Mouse (Mus musculus) midbrain, postnatal 0 days (tissue): ENCODE measurements around the gene Plin4. TPM values are rescaled to one million over a fixed set of nuclear protein-coding genes. Genes with fewer than 3 reads are reported as not detected.
"Not testable (repeated sequence)": the region's sequence is repeated elsewhere in the genome, so short reads cannot be mapped to it uniquely, and the experiment has no call there.

Source experiments
- ATAC-seq: fragments of 200-750 bp; cut with Nextera tagmentation; 2 replicates; pipeline ENCODE4 v1.8.0; 2017; ENCODE audit warnings: moderate number of reproducible peaks, mild to moderate bottlenecking, moderate TSS enrichment, moderate library complexity; ENCODE audit not compliant: low FRiP score
- DNase-seq: peaks from one replicate; pipeline ENCODE4 v3.0.0-alpha.2; 2015; ENCODE audit warnings: low spot score
- H3K27ac ChIP-seq: fragments of 300-500 bp; sonication (generic); 2 replicates; pipeline ENCODE4 v1.5.1; 2014; ENCODE audit warnings: low read depth, mild to moderate bottlenecking, low read length, mixed read lengths
- H3K27me3 ChIP-seq: fragments of 300-500 bp; sonication (generic); 2 replicates; pipeline ENCODE4 v1.6.1; 2014; ENCODE audit warnings: low read length, control low read depth, mixed read lengths; ENCODE audit not compliant: insufficient read depth
- H3K36me3 ChIP-seq: fragments of 300-500 bp; sonication (generic); 2 replicates; pipeline ENCODE4 v1.6.1; 2014; ENCODE audit warnings: low read length, control low read depth, mixed read lengths; ENCODE audit not compliant: insufficient read depth
- H3K4me1 ChIP-seq: fragments of 300-500 bp; sonication (generic); 2 replicates; pipeline ENCODE4 v1.6.1; 2014; ENCODE audit warnings: mild to moderate bottlenecking, control low read depth, antibody characterized with exemption, low read length, mixed read lengths; ENCODE audit not compliant: insufficient read depth
- H3K4me2 ChIP-seq: fragments of 300-500 bp; sonication (generic); 2 replicates; pipeline ENCODE4 v1.6.1; 2014; ENCODE audit warnings: low read depth, mild to moderate bottlenecking, low read length, mixed read lengths; ENCODE audit not compliant: poor library complexity, severe bottlenecking
- H3K4me3 ChIP-seq: fragments of 300-500 bp; sonication (generic); 2 replicates; pipeline ENCODE4 v1.5.1; 2014; ENCODE audit warnings: low read depth, mild to moderate bottlenecking, low read length, moderate library complexity
- H3K9ac ChIP-seq: fragments of 300-500 bp; sonication (generic); replicated peaks from 2 replicates; pipeline ENCODE4 v1.6.1; 2014; ENCODE audit warnings: mild to moderate bottlenecking, low read length, moderate library complexity, mixed read lengths; ENCODE audit not compliant: poor library complexity, severe bottlenecking
- H3K9me3 ChIP-seq: fragments of 300-500 bp; sonication (generic); 2 replicates; pipeline ENCODE4 v1.6.1; 2016; ENCODE audit warnings: low read length, control low read depth
- CTCF ChIP-seq: IDR thresholded peaks from 2 replicates; pipeline ENCODE4 v1.5.1; 2016; ENCODE audit warnings: antibody characterized with exemption, mild to moderate bottlenecking
- WGBS: fragments of 180-500 bp; shearing (Covaris S2); extraction: QIAGEN DNeasy Blood & Tissue Kit; methylation state at CpG from one replicate; pipeline ENCODE4 v1.1.7; 2014; 5-methylcytosine and 5-hydroxymethylcytosine counted together
- polyA plus RNA-seq: library from polyadenylated mRNA; unstranded; fragments of >200 nt; fragmentation: Nextera tagmentation; extraction: Ambion mirVana; gene quantifications from 2 replicates; pipeline ENCODE4 v1.2.1, GENCODE M21; 2015
- total RNA-seq: library from RNA; depleted of rRNA; stranded (reverse); fragments of >200 nt; gene quantifications from 2 replicates; pipeline ENCODE4 v1.2.3, GENCODE M21; 2014

The Plin4 gene
- total and polyA plus RNA-seq, 2 experiments from 2014 or later = 0.04 to 0.55 TPM

DNA sequence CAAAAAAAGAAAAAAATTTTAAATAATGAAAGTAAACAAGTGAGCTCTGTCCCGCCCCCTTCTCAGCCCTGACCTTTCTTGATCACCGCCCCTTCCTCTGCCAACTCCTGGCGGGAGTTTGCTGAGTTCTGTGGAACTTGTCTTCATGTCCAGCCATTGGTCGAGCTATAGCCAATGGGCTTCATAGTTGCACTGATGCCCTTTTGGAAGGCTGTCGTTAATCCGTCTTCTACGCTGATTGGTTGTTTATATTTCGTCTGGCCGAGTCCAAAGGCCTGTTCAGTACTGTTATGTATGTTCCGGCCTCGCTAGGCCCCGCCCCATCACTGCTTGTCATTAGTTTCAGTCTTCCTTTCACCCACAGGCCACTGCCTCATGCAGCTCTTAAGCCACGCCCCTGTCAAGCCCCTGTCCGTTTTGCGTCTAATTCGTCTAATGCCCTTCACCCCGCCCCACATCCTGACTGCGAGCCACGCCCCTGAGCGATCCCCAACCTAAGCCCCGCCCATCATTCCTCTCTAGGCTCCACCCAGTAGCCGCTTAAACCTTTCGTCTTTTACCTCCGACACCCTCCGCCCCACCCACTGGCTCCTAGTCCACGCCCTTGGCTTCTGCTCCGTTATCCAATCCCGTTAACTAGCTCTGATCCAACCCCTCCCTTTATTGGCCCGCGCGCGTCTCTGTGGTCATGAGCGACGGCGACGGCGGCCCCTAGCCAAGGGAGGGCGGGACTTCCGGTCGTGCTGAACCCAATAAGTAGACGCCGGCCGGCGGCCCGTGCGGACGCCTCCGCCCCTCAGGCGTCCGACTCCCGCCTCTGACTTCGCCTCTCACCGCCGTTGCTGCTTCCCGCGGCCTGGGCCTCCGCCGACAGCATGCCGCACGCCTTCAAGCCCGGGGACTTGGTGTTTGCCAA, 30.5 kb downstream of the Plin4 start, which contains the start of gene Hdgfl2:
Hdgfl2 (plus strand) TSS at position 755 of the 916 bp plus-strand sequence.
- Histone ChIP-seq H3K9me3 (no peaks in the 10 kb centered on the region), H3K4me1 (peaks cover 22% of the 10 kb centered on the region), H3K36me3 (no peaks in the 10 kb centered on the region), H3K27ac (peak within 1 kb of the TSS; percentile 75), H3K4me3 (peak within 1 kb of the TSS; percentile 98), H3K9ac (peak within 1 kb of the TSS; percentile 81), H3K4me2 (peak within 1 kb of the TSS; percentile 98), H3K27me3 (no peaks in the 10 kb centered on the region)
- TF ChIP-seq CTCF = no peak
- under 1% methylated on average over 61 of the region's 61 CpGs for WGBS
- ATAC-seq (peak; percentile 93), DNase-seq (peak; percentile 100)

GRCm38 (mm10) chr17:56078361-56078760, 31.2 kb downstream of the Plin4 start:
- H3K9me3 ChIP-seq, H3K9ac ChIP-seq, H3K27ac ChIP-seq, H3K27me3 ChIP-seq, DNase-seq, ATAC-seq, H3K36me3 ChIP-seq: not testable (repeated sequence)
- WGBS = 66% methylated on average over 9 of the region's 9 CpGs
- Histone ChIP-seq H3K4me3 (peak overlapping the region; percentile 98; the same call in 1 of the 2 replicates), H3K4me1 (peaks cover 26% of the 10 kb centered on the region), H3K4me2 (peak overlapping the region; percentile 26; the same call in 1 of the 2 replicates)

GRCm38 (mm10) chr17:56077523-56077922, 32.1 kb downstream of the Plin4 start:
- no peak overlapping the region for H3K9ac ChIP-seq
- peaks cover 26% of the 10 kb centered on the region for H3K4me1 ChIP-seq
- no peak for DNase-seq
- no peak overlapping the region for H3K27ac ChIP-seq
- no peak for ATAC-seq
- 92% methylated on average over 5 of the region's 5 CpGs for WGBS
- H3K9me3 ChIP-seq = no peaks in the 10 kb centered on the region
- no peaks in the 10 kb centered on the region for H3K27me3 ChIP-seq
- no peak overlapping the region for H3K4me3 ChIP-seq
- H3K36me3 ChIP-seq = peaks cover 6% of the 10 kb centered on the region; the same call in 1 of the 2 replicates
- TF ChIP-seq CTCF = no peak
- no peak overlapping the region for H3K4me2 ChIP-seq

DNA sequence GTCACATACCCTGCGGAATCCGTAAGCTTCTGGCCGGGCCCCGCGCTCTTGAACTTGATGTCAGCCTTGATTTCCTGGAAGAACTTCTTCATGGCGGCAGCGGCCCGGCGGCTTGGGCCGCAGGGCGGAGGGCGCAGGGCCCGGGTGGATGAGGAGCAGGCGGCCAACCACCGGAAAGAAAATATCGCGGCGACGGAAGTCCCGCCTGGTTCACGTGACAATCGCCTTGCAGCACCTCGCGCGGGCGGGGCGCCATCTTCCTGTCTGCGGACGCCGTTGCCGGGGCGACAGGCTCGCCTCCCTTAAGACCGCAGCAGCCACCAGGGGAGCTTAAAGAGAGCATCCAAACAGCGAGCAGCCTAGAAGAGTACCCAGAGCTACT, 34.8 kb downstream of the Plin4 start, which contains the start of gene Ubxn6:
Ubxn6 (minus strand) TSS at position 202 of the 382 bp plus-strand sequence.
- ATAC-seq (peak; percentile 68), DNase-seq (peak; percentile 98)
- Histone ChIP-seq H3K27me3 (no peaks in the 10 kb centered on the region), H3K9ac (peak within 1 kb of the TSS; percentile 94), H3K27ac (peak within 1 kb of the TSS; percentile 86), H3K9me3 (no peaks in the 10 kb centered on the region), H3K4me3 (peak within 1 kb of the TSS; percentile 79), H3K4me1 (peaks cover 10% of the 10 kb centered on the region; the same call in 1 of the 2 replicates), H3K36me3 (peaks cover 26% of the 10 kb centered on the region), H3K4me2 (peak within 1 kb of the TSS; percentile 91)
- peak; percentile 71 for TF ChIP-seq CTCF
- WGBS = under 1% methylated on average over 34 of the region's 35 CpGs

- Histone ChIP-seq H3K4me1 (peaks cover 10% of the 10 kb centered on the region; the same call in 1 of the 2 replicates), H3K9ac (peak overlapping the region; percentile 94), H3K36me3 (peaks cover 32% of the 10 kb centered on the region), H3K9me3 (no peaks in the 10 kb centered on the region), H3K27ac (peak overlapping the region; percentile 86), H3K27me3 (no peaks in the 10 kb centered on the region), H3K4me2 (peak overlapping the region; percentile 91), H3K4me3 (peak overlapping the region; percentile 79)
- peak; percentile 70 for DNase-seq
- no peak; the same call in 1 of the 2 replicates for ATAC-seq
- 8% methylated on average over 21 of the region's 22 CpGs for WGBS
- TF ChIP-seq CTCF = no peak
Observed at GRCm38 (mm10) chr17:56074097-56074826, 35.3 kb downstream of the Plin4 start.
